Mouse (Mus musculus) left cerebral cortex, adult 2 months (tissue): ENCODE results near the gene Med7. TPM values are rescaled to one million over a fixed set of nuclear protein-coding genes. Genes with fewer than 3 reads are reported as not detected.

Experiments
- DNase-seq, 2 experiments: peaks; one replicate each; pipeline ENCODE4 v3.0.0; 2021 to 2022; ENCODE audit warnings: low spot score in 2 of 2, mixed read lengths in 1 of 2; ENCODE audit errors: extremely low spot score in 1 of 2
- H3K27ac ChIP-seq: fragments of 200-600 bp; 2 replicates; pipeline ENCODE4 v1.8.1; 2022
- H3K4me3 ChIP-seq: fragments of 200-600 bp; 2 replicates; pipeline ENCODE4 v1.8.1; 2022
- CTCF ChIP-seq: fragments of 200-600 bp; IDR thresholded peaks from 2 replicates; pipeline ENCODE4 v1.8.1; 2022; ENCODE audit warnings: antibody characterized with exemption, mild to moderate bottlenecking, moderate library complexity
- intact Hi-C: fragments of 180-260 bp; cut with DNase I; formaldehyde crosslinking; loops from one replicate; pipeline ENCODE4 v1.15.1; 2025
- long read RNA-seq, 2 experiments: library from polyadenylated mRNA; stranded (forward); transcript quantifications; one replicate each; pipeline ENCODE4 v2.0.0; 2021; ENCODE audit warnings: borderline mapping rate in 2 of 2
- total RNA-seq, 2 experiments: library from RNA; stranded (reverse); gene quantifications; 2 replicates each; pipeline ENCODE4 v1.2.3; 2021

Med7 gene
- 10 to 100 TPM; 32.9 to 34.2 TPM for total RNA-seq
- long read RNA-seq, experiment 1, transcript Med7-203 (3 exons, 2,547 nt) = major isoform, 6 of 16 reads
- long read RNA-seq, experiment 1, partial matches to known transcripts = 0 of 16 reads
- long read RNA-seq, experiment 1, other reads (novel, unspliced or antisense) = 2 of 16 reads
- long read RNA-seq, experiment 2, partial matches to known transcripts = 0 of 5 reads
- long read RNA-seq, experiment 2, other reads (novel, unspliced or antisense) = 0 of 5 reads

- no peak for TF ChIP-seq CTCF
- Histone ChIP-seq H3K4me3 (peak within 1 kb of the TSS; percentile 99), H3K27ac (peak within 1 kb of the TSS; percentile 89)
- peak; percentile 87 to 93 for DNase-seq
- intact Hi-C loops = no loop called here
Measured at GRCm38 (mm10) chr11:46436760-46437458, at the start of gene Med7. TSS of gene Med7 (plus strand) at chr11:46436925.

- TF ChIP-seq CTCF = no peak
- no peak overlapping the region for H3K27ac ChIP-seq
- no peak for DNase-seq
- H3K4me3 ChIP-seq = no peak overlapping the region
- intact Hi-C loops = no loop called here
Measured at GRCm38 (mm10) chr11:46387061-46387460, 49.7 kb upstream of the Med7 start.

GRCm38 (mm10) chr11:46388438-46388837 is 48.3 kb upstream of the Med7 start:
- TF ChIP-seq CTCF = no peak
- Histone ChIP-seq H3K27ac (no peak overlapping the region), H3K4me3 (no peak overlapping the region)
- no peak for DNase-seq
- intact Hi-C loops = no loop called here

GRCm38 (mm10) chr11:46389336-46390117 is 47.2 kb upstream of the Med7 start, which contains the start of gene Itk:
TSS of gene Itk (minus strand) at chr11:46389515.
- no peak for TF ChIP-seq CTCF
- Histone ChIP-seq H3K4me3 (no peak within 1 kb of the TSS), H3K27ac (no peak within 1 kb of the TSS)
- intact Hi-C loops = no loop called here
- DNase-seq = no peak

- intact Hi-C loops = no loop called here
- H3K4me3 ChIP-seq = no peak overlapping the region
- DNase-seq = no peak
- H3K27ac ChIP-seq = no peak overlapping the region
- TF ChIP-seq CTCF = no peak
Measured at GRCm38 (mm10) chr11:46390621-46391020, 46.1 kb upstream of the Med7 start.

GRCm38 (mm10) chr11:46392890-46393289 is 43.8 kb upstream of the Med7 start:
- no peak overlapping the region for H3K27ac ChIP-seq
- no peak overlapping the region for H3K4me3 ChIP-seq
- no peak for DNase-seq
- TF ChIP-seq CTCF = no peak
- intact Hi-C loops = no loop called here

- Histone ChIP-seq H3K4me3 (no peak overlapping the region), H3K27ac (no peak overlapping the region)
- no peak for TF ChIP-seq CTCF
- intact Hi-C loops = no loop called here
- DNase-seq = no peak
Measured at GRCm38 (mm10) chr11:46393413-46393812, 43.3 kb upstream of the Med7 start.

GRCm38 (mm10) chr11:46395088-46395487 is 41.6 kb upstream of the Med7 start:
- no peak overlapping the region for H3K27ac ChIP-seq
- no peak for TF ChIP-seq CTCF
- DNase-seq = no peak
- H3K4me3 ChIP-seq = no peak overlapping the region
- intact Hi-C loops = no loop called here

GRCm38 (mm10) chr11:46395698-46396097 is 41.0 kb upstream of the Med7 start:
- DNase-seq = no peak
- Histone ChIP-seq H3K27ac (no peak overlapping the region), H3K4me3 (no peak overlapping the region)
- intact Hi-C loops = no loop called here
- TF ChIP-seq CTCF = no peak

GRCm38 (mm10) chr11:46396167-46396859 is 40.4 kb upstream of the Med7 start, which contains the start of gene Fam71b:
TSS of gene Fam71b (plus strand) at chr11:46396559.
- TF ChIP-seq CTCF = no peak
- DNase-seq = no peak
- Histone ChIP-seq H3K27ac (no peak within 1 kb of the TSS), H3K4me3 (no peak within 1 kb of the TSS)
- intact Hi-C loops = no loop called here

GRCm38 (mm10) chr11:46396860-46397179 is 39.9 kb upstream of the Med7 start:
- Histone ChIP-seq H3K27ac (no peak overlapping the region), H3K4me3 (no peak overlapping the region)
- peak in 1 of 2 experiments; percentile 16 for DNase-seq
- intact Hi-C loops = no loop called here
- no peak for TF ChIP-seq CTCF

- no peak for TF ChIP-seq CTCF
- H3K4me3 ChIP-seq = no peak overlapping the region
- intact Hi-C loops = no loop called here
- no peak overlapping the region for H3K27ac ChIP-seq
- no peak for DNase-seq
Measured at GRCm38 (mm10) chr11:46397900-46398299, 38.8 kb upstream of the Med7 start.
